ENCODE assay signal across 19 mouse cellular contexts in the genomic region with DNA sequence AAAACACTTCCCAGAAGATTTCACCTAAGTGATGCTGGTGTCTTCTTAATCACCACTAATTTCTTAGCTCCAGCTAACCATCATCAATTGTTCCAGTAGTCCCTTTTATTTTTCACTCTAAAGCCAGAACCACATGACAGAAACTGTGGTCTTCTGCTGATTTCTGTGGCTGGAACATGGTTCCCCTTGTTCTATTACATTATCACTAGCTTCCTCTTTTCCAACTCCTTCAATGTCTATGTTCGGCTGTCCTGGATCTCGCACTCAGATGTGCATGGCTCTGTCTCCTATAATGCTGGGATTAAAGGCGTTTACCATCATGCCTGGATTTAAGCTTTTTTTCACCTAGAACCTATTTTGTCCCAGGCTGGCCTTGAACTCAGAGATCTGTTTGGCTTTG.
"Had no signal": no experiment of that assay in that cellular context is flagged by ENCODE, and none has a peak within 500 bp of the region (broad histone marks: within the 10 kb centered on the region; RNA-seq: fewer than 3 reads in every experiment).

No protein-coding gene starts in this region.

- DNase-seq: lung, adult 18-20 months; lung, embryonic 14.5 days; lung, postnatal 10 days; lung, postnatal 4 days; midbrain, embryonic 14.5 days; retina, postnatal 1 day; right cerebral cortex, adult 18-20 months; right cerebral cortex, postnatal 25 days; right cerebral cortex, postnatal 4 days; spleen, adult 18-20 months; thymus, adult 18-20 months; thymus, postnatal 14 days; thymus, postnatal 36 days had no signal

- H3K4me3 ChIP-seq: midbrain, embryonic 10.5 days; midbrain, embryonic 12.5 days; myocyte; neural tube, embryonic 13.5 days; neural tube, embryonic 15.5 days had no signal

- H3K27me3 ChIP-seq: midbrain, embryonic 12.5 days; neural tube, embryonic 13.5 days; neural tube, embryonic 15.5 days had no signal

- H3K9ac ChIP-seq: lung, embryonic 14.5 days; midbrain, embryonic 12.5 days; neural tube, embryonic 13.5 days; neural tube, embryonic 15.5 days had no signal

- H3K27ac ChIP-seq: midbrain, embryonic 10.5 days; midbrain, embryonic 12.5 days; neural tube, embryonic 13.5 days; neural tube, embryonic 15.5 days had no signal

- H3K4me1 ChIP-seq: midbrain, embryonic 10.5 days; midbrain, embryonic 12.5 days; neural tube, embryonic 13.5 days; neural tube, embryonic 15.5 days had no signal

- ATAC-seq: midbrain, embryonic 16.5 days had no signal

- H3K9me3 ChIP-seq: midbrain, embryonic 10.5 days; midbrain, embryonic 12.5 days; neural tube, embryonic 13.5 days; neural tube, embryonic 15.5 days had no signal
